Mouse (Mus musculus) lung, postnatal 0 days (tissue): ENCODE data around the gene Tada2a.

ENCODE experiments used
- CTCF ChIP-seq: IDR thresholded peaks from 2 replicates; pipeline ENCODE4 v1.5.1; 2016; ENCODE audit warnings: antibody characterized with exemption, mild to moderate bottlenecking
- EP300 ChIP-seq: IDR thresholded peaks from 2 replicates; pipeline ENCODE4 v1.6.1; 2016; ENCODE audit warnings: antibody characterized with exemption, mild to moderate bottlenecking, control low read depth

DNA sequence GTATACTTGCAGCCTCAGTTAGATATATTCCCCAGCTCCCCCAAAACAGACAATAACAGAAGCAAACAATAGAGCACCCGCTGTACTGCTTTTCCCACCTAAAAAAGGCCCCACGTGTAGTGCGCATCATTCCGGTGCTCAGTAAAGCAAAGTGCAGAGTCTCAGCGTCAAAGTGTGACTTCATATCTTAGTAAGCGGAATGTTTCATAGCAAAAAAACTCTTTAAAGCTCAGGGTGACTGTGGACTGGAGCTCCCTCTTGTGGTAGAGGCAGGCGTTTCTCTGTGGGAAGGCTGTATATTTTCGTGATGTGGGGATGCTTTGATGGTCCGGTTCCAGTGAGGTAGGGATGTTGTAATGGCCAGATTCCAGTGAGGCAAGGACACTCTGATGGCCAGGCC, 97.4 kb downstream of the Tada2a start:
- peak; percentile 85 for TF ChIP-seq CTCF
- TF ChIP-seq EP300: no peak
